Mouse (Mus musculus) layer of hippocampus, postnatal 36 days (tissue): ENCODE results near the gene Lrrc29. TPM values are rescaled to one million over a fixed set of nuclear protein-coding genes. Genes with fewer than 3 reads are reported as not detected.

Experiments
- DNase-seq, 2 experiments: peaks; one replicate each; pipeline ENCODE4 v3.0.0; 2022
- total RNA-seq, 2 experiments: library from RNA; stranded (reverse); gene quantifications; 2 replicates each; pipeline ENCODE4 v1.2.3; 2021

The Lrrc29 gene
- total RNA-seq = 1 to 10 TPM; 5.9 to 7.8 TPM

- DNase-seq = peak; percentile 96
These were observed at the start of gene Lrrc29, which contains the start of gene Tmem208 for GRCm38 (mm10) chr8:105326141-105326672. Gene Lrrc29 (minus strand): TSS chr8:105326278. Gene Tmem208 (plus strand): TSS chr8:105326354.

GRCm38 (mm10) chr8:105374513-105374966 lies 48.5 kb upstream of the Lrrc29 start:
- no peak for DNase-seq

DNA sequence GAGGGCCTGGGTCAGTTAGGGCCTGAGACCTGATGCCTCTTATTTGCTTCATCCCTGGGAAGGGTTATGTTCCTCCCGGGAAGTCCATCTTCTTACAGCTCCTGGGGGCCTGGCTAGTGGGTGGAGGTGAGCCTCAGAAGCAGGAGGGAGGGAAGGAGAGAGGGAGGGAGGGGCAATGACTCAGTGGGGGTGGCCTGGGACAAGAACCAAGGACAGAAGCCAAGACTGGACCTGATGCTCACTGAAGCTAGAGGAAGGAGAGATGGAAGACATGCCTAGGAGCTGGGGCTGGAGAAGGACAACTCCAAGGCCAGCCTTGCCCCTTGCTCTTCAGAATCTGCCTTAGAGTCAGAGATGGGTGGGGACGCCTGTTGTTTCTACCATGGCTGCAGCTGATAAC lies 47.0 kb upstream of the Lrrc29 start, which contains the start of gene Plekhg4:
TSS of gene Plekhg4 (plus strand) at position 243 of the 400 bp plus-strand sequence.
- no peak for DNase-seq

DNA sequence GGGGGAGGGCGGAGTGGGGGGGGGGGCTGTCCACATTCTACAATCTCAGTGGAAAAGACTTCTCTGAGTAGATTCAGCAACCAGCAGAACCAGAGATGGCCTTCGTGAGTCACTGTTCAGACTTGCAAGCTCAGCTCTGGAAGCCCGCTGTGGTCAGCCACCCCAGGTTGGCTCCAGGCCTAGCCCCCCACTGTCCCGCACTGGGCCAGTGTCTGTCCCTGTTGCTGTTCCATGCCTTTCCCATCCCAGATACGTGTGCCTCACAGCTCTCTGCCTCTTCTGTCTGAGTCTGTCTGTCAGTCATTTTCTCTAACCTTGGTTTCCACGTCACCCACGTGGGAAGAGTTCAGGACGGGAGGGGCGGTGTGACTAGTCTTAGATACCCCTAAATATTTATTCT lies 46.4 kb upstream of the Lrrc29 start:
- no peak for DNase-seq

DNA sequence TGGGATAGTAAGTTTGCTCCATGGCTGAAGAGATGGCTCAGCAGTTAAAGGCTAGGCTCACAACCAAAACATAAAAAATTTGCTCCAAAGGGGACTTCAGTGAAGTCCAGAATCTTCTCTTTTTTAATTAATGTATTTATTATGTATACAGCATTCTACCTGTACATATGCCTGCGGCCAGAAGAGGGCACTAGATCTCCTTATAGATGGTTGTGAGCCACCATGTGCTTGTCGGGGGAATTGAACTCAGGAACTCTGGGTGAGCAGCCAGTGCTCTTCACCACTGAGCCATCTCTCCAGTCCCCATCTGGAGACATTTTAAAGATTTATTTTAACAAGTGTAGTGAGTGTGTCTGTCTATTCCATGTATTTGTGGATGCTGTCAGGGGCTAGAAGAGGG lies 41.0 kb upstream of the Lrrc29 start:
- DNase-seq = no peak

- no peak for DNase-seq
These were observed 35.9 kb upstream of the Lrrc29 start for GRCm38 (mm10) chr8:105361751-105362702.

DNA sequence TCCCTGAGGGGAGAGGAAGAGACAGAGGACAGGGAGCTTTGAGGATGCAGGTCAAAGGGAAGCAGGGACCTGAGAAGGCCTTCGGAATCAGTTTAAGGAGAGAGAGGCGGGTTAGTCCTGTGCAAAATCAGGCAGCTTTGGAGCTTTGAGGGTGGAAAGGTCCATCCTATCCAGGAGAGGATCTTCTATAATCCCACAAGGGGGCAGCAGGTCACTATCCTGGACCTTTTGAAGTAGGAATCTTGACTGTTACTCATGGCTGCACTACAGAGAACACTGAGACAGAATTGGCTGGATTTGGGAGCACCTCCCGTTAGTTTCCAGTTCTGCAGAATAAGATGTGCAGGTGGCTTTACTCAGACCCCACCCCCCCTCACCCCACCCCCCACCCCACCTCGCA lies 33.6 kb upstream of the Lrrc29 start:
- no peak for DNase-seq

- DNase-seq = no peak
These were observed 33.1 kb upstream of the Lrrc29 start for GRCm38 (mm10) chr8:105359208-105359607.

- no peak for DNase-seq
These were observed 30.6 kb upstream of the Lrrc29 start for GRCm38 (mm10) chr8:105356681-105357080.

DNA sequence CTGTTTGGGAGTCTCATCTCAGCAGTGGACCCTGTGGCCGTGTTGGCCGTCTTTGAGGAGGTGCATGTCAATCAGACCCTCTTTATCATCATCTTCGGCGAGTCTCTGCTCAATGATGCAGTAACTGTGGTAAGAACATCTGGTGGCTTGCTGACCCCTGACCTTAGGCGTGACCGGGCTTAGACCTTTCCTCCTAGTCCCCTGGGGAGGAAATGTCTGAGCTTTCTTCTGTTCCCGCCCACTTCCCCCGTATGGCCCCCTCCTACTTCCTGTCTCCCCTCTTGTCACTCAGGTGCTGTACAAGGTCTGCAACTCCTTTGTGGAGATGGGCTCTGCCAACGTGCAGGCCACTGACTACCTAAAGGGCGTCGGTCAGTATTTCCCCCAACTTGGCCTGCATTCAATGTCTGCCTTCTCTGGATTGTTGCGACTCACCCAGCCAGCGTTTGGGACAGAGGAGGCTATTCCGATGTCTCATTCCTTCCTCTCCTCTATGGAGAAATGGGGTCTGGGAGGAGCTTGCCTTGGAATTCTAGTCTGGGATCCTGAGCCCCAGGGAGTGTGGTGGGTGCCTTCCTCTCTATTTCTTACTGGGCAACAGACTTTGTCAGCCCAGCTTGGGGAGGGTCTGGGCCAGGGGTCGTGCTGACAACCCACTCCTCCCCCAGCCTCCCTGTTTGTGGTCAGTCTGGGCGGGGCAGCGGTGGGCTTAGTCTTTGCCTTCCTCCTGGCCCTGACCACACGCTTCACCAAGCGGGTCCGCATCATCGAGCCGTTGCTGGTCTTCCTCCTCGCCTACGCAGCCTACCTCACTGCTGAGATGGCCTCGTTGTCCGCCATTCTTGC lies 29.3 kb upstream of the Lrrc29 start:
- DNase-seq = no peak

GRCm38 (mm10) chr8:105354549-105354948 lies 28.5 kb upstream of the Lrrc29 start:
- no peak for DNase-seq

- DNase-seq = no peak
These were observed 27.6 kb upstream of the Lrrc29 start for GRCm38 (mm10) chr8:105353583-105354135.

DNA sequence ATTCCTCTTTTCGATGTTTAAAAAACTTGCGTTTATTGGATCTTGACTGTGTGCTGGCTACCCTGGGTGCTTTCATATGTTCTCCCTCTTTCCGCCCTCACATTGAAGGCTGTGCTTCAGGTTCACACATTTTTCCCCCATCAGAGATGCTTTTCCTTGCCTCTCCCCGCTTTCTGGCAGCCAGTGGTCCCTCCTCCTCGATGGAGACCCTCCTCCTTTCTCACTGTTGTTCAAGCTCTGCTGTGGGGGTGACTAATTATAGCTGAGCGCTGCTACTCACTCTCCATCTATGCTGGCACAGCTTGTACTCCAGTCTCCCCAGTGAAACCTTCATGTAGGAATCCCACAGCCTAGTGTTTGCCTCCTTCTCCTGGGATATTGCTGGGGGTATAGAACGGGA lies 24.1 kb upstream of the Lrrc29 start:
- DNase-seq = no peak

GRCm38 (mm10) chr8:105349096-105349771 lies 23.2 kb upstream of the Lrrc29 start:
- DNase-seq = no peak

DNA sequence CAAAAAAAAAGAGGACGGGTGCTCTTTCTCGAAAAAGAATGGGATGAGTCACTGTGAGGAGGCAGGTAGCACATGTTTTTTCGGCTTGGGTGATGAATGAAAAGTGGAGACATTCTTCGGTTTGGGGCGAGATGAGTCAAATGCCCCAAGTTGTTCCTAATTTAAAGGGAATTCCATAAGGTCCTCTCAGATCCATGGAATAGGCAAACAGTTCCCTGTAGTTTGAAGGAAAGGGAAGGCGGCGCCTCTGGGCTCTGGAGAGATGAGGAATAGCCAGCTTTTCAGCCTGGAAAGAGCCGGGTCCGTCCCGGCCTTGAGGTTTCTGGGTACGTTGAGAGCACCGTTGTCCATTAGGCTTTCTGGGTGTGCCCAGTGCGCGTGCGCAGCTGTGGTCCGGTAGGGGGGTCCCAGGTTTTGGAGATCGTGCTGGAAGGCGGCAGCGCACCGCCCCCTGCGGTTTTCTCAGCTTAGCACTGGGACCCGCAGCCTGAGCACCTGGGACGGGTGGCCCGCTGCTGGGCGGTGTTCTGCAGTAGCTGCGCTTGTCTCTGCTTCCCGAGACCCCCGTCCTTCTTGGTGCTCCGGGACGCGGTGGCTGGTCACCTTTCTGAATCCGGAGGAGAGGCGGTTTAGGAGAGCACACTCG lies 22.5 kb upstream of the Lrrc29 start, which contains the start of gene Slc9a5:
TSS of gene Slc9a5 (plus strand) at position 394 of the 646 bp plus-strand sequence.
- DNase-seq = peak in 1 of 2 experiments; percentile 46

- peak; percentile 76 to 81 for DNase-seq
These were observed 21.5 kb upstream of the Lrrc29 start, which contains the start of gene Fhod1 for GRCm38 (mm10) chr8:105347428-105348221. Gene Fhod1 (minus strand): TSS chr8:105347953.

DNA sequence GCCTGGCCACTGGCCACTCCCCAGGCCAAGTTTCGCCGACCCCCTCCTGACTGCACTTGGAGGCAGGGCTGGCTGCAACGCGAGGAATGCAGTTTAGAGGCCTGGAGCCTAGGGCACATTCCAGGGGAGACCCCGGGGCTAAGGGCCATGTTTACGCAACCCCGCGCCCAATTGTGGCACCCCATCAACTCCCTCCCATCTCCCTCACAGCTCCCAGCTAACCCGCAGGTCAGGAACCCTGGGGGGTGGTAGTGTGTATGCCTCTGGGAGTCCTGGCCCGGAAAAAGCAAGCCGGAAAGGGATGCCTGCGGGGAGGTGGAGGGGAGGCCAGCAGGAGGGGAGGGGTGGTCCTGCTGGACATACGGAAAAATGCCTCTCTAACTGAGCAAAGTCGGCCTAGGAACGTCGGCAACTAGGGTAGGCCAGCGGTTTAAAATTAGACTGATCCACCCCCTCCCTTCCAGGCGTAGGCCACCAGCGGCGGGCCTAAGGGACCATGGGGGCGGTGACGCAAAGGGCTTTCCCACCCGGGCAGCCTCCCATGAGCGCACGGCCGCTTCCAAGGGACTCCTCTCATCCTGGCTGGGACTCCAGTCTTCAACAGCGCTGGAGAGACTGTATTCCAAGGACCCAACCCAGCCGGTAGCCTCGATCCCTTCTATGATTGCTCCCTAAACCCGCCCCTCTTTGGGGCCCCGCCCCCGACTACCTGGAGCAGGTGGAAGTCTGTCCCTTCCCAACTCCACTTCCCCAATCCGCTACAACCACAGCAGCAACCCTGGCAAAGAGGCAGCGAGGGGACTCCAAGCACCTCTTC lies 20.7 kb upstream of the Lrrc29 start:
- no peak for DNase-seq

DNA sequence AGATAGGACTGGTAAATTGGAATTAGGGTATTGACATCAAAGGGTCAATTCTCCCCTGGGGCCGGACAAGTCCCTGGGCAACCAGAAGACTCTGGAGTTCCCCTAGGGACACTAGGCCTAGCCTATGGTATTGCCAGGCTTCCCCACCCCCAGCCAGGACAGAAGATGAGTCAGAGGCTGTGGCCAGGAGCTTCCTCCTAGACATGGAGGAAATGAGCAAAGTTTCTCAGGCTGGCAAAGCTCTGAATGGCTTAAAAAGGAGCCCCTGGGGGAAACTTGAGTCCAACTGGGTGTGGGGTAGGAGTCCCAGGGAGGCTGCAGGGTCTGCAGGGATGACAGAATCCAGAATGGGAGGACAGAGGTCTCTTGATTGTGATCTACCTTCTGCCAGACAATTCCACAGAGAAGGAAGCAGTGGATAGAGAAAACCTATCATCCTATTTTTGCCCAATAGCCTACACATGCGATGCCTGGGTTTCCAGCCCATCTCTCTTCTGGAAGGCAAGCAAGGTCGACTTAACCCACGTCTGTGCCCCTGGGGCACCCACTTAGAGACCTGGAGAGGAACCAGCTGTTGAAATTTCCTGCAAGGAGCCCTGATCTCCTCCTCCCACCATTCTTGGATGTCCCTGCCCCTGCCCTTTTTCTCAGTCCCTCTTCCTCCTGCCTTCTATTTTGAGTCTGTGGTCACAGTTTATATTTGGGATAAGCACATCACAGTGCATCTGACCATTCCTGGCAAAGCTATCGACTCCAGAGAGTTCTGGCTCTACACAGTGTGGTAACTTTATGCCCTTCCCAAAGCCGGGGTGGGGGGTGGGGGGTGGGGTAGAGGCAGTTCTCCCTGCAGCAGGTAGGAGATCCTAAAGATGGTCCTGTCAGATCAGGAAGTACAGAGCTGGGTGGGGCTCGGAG lies 19.2 kb upstream of the Lrrc29 start:
- no peak for DNase-seq
